15 mouse cellular contexts compared by ENCODE assay signal in the genomic region with DNA sequence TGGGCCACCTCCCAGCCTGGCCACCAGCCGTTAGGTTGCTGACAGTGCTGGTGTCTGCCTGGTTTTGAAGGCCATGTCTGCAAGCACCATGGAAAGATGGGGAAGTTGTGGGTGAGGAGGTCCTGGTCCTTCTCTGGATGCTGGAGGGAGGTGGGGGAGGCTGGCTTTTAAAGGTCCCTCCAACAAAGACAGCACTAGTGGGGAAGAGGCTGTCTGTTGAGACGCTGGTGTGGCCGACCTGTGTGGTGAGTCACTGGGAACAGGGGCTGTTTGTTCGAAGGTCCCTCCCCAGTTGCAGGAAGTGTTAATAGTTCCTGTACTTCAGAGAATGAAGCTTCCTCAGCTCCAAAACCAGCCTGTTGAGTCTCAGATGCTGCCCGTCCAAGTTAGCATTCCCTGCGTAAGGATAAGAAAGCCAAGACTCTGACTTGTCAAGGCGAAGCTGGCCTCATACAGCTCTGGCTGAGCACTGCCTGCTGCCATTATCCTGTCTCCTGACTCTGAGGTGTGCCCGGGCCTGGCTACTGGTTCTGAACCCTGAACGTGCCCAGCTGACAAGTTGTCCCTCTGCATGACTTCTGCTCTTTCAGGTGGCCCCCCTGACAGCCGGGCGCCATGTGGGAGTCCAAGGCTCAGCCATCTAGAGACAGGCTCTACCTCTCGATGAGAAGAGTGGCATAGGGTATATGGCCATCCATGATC. TPM values are rescaled to one million over a fixed set of nuclear protein-coding genes. Genes with fewer than 3 reads are reported as not detected.
DNase-seq lines count a peak whose midpoint lies in the region; ATAC-seq and TF ChIP-seq lines count a peak whose summit lies in the region.
"Had no signal": no experiment of that assay in that cellular context is flagged by ENCODE, and none has a peak within 500 bp of the region (broad histone marks: within the 10 kb centered on the region; RNA-seq: fewer than 3 reads in every experiment).

No protein-coding gene starts in this region.

- 0 out of 2 replicates have a peak overlapping the region, but pooled peaks have one; percentile 21 for H3K9ac ChIP-seq in intestine, embryonic 16.5 days (ENCODE audit: low read depth, low read length)
- no peak overlapping the region for H3K9ac ChIP-seq in intestine, embryonic 15.5 days
- H3K9ac ChIP-seq in embryonic facial prominence, embryonic 14.5 days (ENCODE audit: low read depth, low read length), result no peak overlapping the region
- H3K9ac ChIP-seq: midbrain, embryonic 13.5 days had no signal

- H3K27me3 ChIP-seq in intestine, embryonic 16.5 days (replicated peaks; ENCODE audit: control insufficient read depth, insufficient read depth, low read length), result no peaks in the 10 kb centered on the region
- H3K27me3 ChIP-seq in intestine, embryonic 15.5 days (replicated peaks), result no peaks in the 10 kb centered on the region
- no peaks in the 10 kb centered on the region for H3K27me3 ChIP-seq in embryonic facial prominence, embryonic 14.5 days (replicated peaks; ENCODE audit: control insufficient read depth, insufficient read depth, low read length)
- H3K27me3 ChIP-seq: midbrain, embryonic 13.5 days; Patski had no signal

- no peak for DNase-seq in gastrocnemius, adult 2 months
- no peak for DNase-seq in gastrocnemius, adult 8-10 months (ENCODE audit: low spot score in 2 of 2)
- DNase-seq in embryonic facial prominence, embryonic 14.5 days (ENCODE audit: low spot score), result no peak
- DNase-seq in right cerebral cortex, adult 2 months (ENCODE audit: low spot score in 2 of 2), result no peak
- DNase-seq in adrenal gland, adult (ENCODE audit: inconsistent age in 2 of 2, low spot score in 1 of 2), result no peak
- DNase-seq: cerebellum, adult 8-10 months; embryo, embryonic 11 days; layer of hippocampus, postnatal 36 days; left cerebral cortex, postnatal 4 days; lung, postnatal 10 days had no signal

- intact Hi-C loops in gastrocnemius, adult 2 months (cut with DNase I), result no loop called here

- no peak overlapping the region for H3K4me3 ChIP-seq in gastrocnemius, adult 2 months
- H3K4me3 ChIP-seq in intestine, embryonic 16.5 days (ENCODE audit: low read length), result no peak overlapping the region
- H3K4me3 ChIP-seq in intestine, embryonic 15.5 days (replicated peaks), result no peak overlapping the region
- H3K4me3 ChIP-seq in embryonic facial prominence, embryonic 14.5 days (ENCODE audit: low read depth, low read length), result no peak overlapping the region
- H3K4me3 ChIP-seq: midbrain, embryonic 13.5 days had no signal

- H3K36me3 ChIP-seq in intestine, embryonic 16.5 days (ENCODE audit: control insufficient read depth, insufficient read depth, low read length), result no peaks in the 10 kb centered on the region
- H3K36me3 ChIP-seq in intestine, embryonic 15.5 days, result no peaks in the 10 kb centered on the region
- H3K36me3 ChIP-seq in embryonic facial prominence, embryonic 14.5 days (ENCODE audit: control insufficient read depth, insufficient read depth, low read length), result 0 out of 2 replicates have a peak, but pooled peaks cover 10% of the 10 kb centered on the region
- H3K36me3 ChIP-seq: midbrain, embryonic 13.5 days had no signal

- no peaks in the 10 kb centered on the region for H3K9me3 ChIP-seq in intestine, embryonic 16.5 days (ENCODE audit: control insufficient read depth, low read length)
- H3K9me3 ChIP-seq in intestine, embryonic 15.5 days, result no peaks in the 10 kb centered on the region
- no peaks in the 10 kb centered on the region for H3K9me3 ChIP-seq in embryonic facial prominence, embryonic 14.5 days (ENCODE audit: control insufficient read depth, low read length)
- H3K9me3 ChIP-seq: midbrain, embryonic 13.5 days had no signal

- H3K27ac ChIP-seq in gastrocnemius, adult 2 months, result peak overlapping the region; percentile 67
- peak overlapping the region; percentile 9; the same call in 1 of the 2 replicates for H3K27ac ChIP-seq in intestine, embryonic 16.5 days (ENCODE audit: low read length)
- no peak overlapping the region for H3K27ac ChIP-seq in intestine, embryonic 15.5 days
- 0 out of 2 replicates have a peak overlapping the region, but pooled peaks have one; percentile 21 for H3K27ac ChIP-seq in embryonic facial prominence, embryonic 14.5 days (replicated peaks; ENCODE audit: low read depth, low read length)
- H3K27ac ChIP-seq: midbrain, embryonic 13.5 days had no signal

- no peak for ATAC-seq in intestine, embryonic 16.5 days
- ATAC-seq in intestine, embryonic 15.5 days, result no peak
- ATAC-seq in embryonic facial prominence, embryonic 14.5 days (ENCODE audit: low read depth), result no peak
- 0 out of 2 replicates have a peak, but pooled peaks have one; percentile 13 for ATAC-seq in megakaryocyte, adult 5-6 weeks (ENCODE audit: poor library complexity, severe bottlenecking)
- ATAC-seq: midbrain, embryonic 13.5 days; Patski had no signal

- no peak overlapping the region for H3K4me2 ChIP-seq in intestine, embryonic 16.5 days (ENCODE audit: low read depth, low read length)
- no peak overlapping the region for H3K4me2 ChIP-seq in intestine, embryonic 15.5 days (replicated peaks)
- H3K4me2 ChIP-seq in embryonic facial prominence, embryonic 14.5 days (ENCODE audit: low read depth, low read length), result no peak overlapping the region
- H3K4me2 ChIP-seq: midbrain, embryonic 13.5 days had no signal

- 80% methylated on average over 12 of the region's 12 CpGs for WGBS in intestine, embryonic 16.5 days
- 74% methylated on average over 12 of the region's 12 CpGs for WGBS in intestine, embryonic 15.5 days
- 76% methylated on average over 12 of the region's 12 CpGs for WGBS in embryonic facial prominence, embryonic 14.5 days

- peaks cover 31% of the 10 kb centered on the region for H3K4me1 ChIP-seq in intestine, embryonic 16.5 days (ENCODE audit: control insufficient read depth, insufficient read depth, low read length)
- peaks cover 23% of the 10 kb centered on the region for H3K4me1 ChIP-seq in intestine, embryonic 15.5 days (replicated peaks)
- peaks cover 33% of the 10 kb centered on the region for H3K4me1 ChIP-seq in embryonic facial prominence, embryonic 14.5 days (ENCODE audit: control insufficient read depth, insufficient read depth, low read length)

- TF ChIP-seq CTCF in gastrocnemius, adult 2 months (IDR thresholded peaks at IDR 0.05), result no peak

RNA-seq across cellular contexts. Expression of gene Ppard, which starts 19.2 kb away (rescaled TPM):
- total RNA-seq in gastrocnemius, adult 2 months (2021), result 10 to 100 TPM; 29.1 to 30.7 TPM
- total RNA-seq in gastrocnemius, adult 8-10 months (2022), result 10 to 100 TPM; 24.7 to 28.3 (median 26.1) TPM
- polyA plus RNA-seq in intestine, embryonic 16.5 days (2015; fragmentation: Nextera tagmentation; extraction: Ambion mirVana), result 2.2 and 2.3 TPM in 2 replicates
- 1.8 and 1.9 TPM in 2 replicates for polyA plus RNA-seq in intestine, embryonic 15.5 days (2015; fragmentation: Nextera tagmentation; extraction: Ambion mirVana)
- polyA plus RNA-seq in embryonic facial prominence, embryonic 14.5 days (2014; fragmentation: Nextera tagmentation; extraction: Ambion mirVana), result 2.9 and 3.0 TPM in 2 replicates
- 19.5 and 19.6 TPM in 2 replicates for total RNA-seq in megakaryocyte, adult 5-6 weeks (2015)
- total RNA-seq in megakaryocyte, adult 5-6 weeks (2017), result 4.4 and 8.2 TPM in 2 replicates

RNA-seq across cellular contexts. Expression of gene Def6, which starts 44.2 kb away (rescaled TPM):
- total RNA-seq in gastrocnemius, adult 2 months (2021), result 1 to 10 TPM; 1.5 to 1.6 TPM
- 1 to 10 TPM in 3 of 4 experiments, under 1 TPM in 1; 0.90 to 2.1 (median 1.2) TPM for total RNA-seq in gastrocnemius, adult 8-10 months (2022)
- 3.0 and 3.6 TPM in 2 replicates for polyA plus RNA-seq in intestine, embryonic 16.5 days (2015; fragmentation: Nextera tagmentation; extraction: Ambion mirVana)
- polyA plus RNA-seq in intestine, embryonic 15.5 days (2015; fragmentation: Nextera tagmentation; extraction: Ambion mirVana), result 3.4 and 4.3 TPM in 2 replicates
- polyA plus RNA-seq in embryonic facial prominence, embryonic 14.5 days (2014; fragmentation: Nextera tagmentation; extraction: Ambion mirVana), result 8.9 and 9.4 TPM in 2 replicates
- total RNA-seq in megakaryocyte, adult 5-6 weeks (2015), result 35.4 and 40.7 TPM in 2 replicates
- 91.5 and 92.6 TPM in 2 replicates for total RNA-seq in megakaryocyte, adult 5-6 weeks (2017)

Comparison
In these comparisons a context has a peak if more than half of its experiments do, and no peak if none do; other contexts are left out.
1. RNA of gene Def6, which starts 44.2 kb away (total RNA-seq): 35.4 to 92.6 TPM in megakaryocyte, adult 5-6 weeks; 1.5 to 1.6 TPM in gastrocnemius, adult 2 months and 0.90 to 2.1 TPM in gastrocnemius, adult 8-10 months; every median in the first group is over 10 times any median in the second.